Mouse (Mus musculus) regulatory T cell (primary cell): ENCODE measurements at regions not wholly inside any gene's neighbourhood (a gene's known extent, or its start where the extent isn't known, plus 50 kb on each side); places are given as distances from the start of the nearest gene placed in this dataset.
"Not testable (repeated sequence)": the region's sequence is repeated elsewhere in the genome, so short reads cannot be mapped to it uniquely, and the experiment has no call there.

Experiments
- in situ Hi-C: fragments of 300-600 bp; cut with MboI, MseI; formaldehyde crosslinking; loops from one replicate; pipeline ENCODE4 v1.15.1; 2025; ENCODE audit warnings: high pct_unique_total_duplicates

DNA sequence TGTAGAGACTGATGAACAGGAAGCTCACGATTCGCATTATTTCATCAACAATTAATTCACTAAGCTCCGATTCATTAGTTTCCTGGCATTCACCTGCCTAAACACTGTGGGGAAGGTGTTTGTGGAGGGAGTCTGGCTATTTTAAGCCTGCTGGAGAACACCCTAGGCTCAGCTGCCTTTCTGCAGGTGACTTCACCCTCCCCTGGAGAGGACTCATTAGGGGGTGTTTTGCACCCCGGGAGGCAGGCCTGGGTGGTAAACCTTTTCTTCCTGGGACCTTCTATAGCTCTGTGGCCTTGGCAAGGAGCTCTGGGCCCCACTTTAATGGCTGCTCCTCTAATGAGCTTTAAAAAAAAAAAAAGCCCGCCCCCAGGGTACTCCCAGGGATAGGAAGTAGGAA is 55.4 kb upstream of the Bnc1 start:
- in situ Hi-C loops, result no loop called here

DNA sequence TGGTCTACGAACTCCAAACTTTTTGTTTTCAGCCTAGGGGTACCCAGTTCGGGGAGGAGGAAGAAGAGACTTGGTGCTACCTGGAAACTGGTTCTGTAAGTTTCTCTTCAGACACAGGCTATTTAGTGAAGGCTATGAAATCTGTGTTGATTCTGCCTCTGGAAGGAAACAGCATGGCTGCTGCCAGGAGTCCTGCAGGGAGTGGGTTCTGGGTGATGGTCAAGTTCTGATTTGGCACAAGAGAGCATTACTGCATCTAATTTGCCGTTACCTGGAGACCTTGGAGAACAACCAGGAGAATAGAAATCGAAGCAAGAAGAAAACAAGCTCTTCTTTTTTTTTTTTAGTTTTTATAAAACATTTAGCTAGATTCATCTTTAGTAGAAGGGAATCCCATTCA is 61.3 kb upstream of the Bnc1 start:
- in situ Hi-C loops, result no loop called here

DNA sequence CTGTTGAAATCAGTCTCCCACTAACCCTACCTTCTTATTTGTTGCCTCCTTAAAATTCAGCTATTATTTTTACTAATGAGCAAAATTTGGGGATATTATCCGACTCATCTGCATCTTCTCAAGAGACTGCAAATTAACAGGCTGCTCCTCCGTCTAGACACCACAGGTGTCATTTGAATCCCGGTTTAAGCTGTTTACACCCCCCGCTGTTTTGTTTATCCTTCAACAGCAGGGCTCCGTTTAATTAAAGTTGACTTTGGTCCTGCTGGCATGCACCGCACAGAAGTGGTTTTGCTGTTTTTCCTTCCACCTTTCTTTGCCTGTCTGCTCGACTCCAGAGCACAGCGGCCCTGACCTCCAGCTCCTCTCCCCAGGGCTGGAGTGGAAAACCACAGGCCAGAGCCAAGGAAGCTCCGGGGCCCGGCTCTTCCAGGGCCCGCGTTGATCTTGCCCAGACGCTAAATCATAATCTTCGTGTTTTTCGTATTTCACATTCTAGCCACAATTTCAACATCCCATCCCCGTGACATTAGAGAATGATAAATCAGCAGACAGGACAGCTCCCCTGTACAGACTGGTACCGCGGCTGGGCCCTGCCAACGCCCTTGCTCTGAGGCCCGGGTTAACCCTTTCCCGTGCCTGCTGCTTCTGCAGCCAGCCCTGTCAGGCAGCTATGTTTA is 64.6 kb upstream of the Bnc1 start:
- in situ Hi-C loops, result no loop called here

DNA sequence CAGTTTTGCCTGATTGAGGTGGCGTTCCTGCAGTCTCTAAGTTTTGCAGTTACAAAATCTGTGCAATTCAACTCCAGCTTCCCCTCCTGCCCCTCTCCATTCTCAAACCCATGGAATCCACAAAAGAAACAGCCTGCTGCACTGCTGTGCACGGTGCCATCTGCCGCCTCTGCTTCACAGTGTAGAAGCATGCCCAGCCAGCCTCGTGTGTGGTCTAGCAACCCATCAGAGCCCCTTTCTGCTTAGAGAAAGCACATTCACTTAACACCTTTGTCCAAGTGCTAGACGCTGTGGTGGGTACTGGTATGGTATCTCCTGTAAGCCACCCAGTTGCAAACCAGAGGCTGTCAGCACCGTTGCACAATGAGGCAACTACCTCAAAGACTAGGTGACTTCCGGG is 71.3 kb upstream of the Bnc1 start:
- in situ Hi-C loops, result no loop called here

DNA sequence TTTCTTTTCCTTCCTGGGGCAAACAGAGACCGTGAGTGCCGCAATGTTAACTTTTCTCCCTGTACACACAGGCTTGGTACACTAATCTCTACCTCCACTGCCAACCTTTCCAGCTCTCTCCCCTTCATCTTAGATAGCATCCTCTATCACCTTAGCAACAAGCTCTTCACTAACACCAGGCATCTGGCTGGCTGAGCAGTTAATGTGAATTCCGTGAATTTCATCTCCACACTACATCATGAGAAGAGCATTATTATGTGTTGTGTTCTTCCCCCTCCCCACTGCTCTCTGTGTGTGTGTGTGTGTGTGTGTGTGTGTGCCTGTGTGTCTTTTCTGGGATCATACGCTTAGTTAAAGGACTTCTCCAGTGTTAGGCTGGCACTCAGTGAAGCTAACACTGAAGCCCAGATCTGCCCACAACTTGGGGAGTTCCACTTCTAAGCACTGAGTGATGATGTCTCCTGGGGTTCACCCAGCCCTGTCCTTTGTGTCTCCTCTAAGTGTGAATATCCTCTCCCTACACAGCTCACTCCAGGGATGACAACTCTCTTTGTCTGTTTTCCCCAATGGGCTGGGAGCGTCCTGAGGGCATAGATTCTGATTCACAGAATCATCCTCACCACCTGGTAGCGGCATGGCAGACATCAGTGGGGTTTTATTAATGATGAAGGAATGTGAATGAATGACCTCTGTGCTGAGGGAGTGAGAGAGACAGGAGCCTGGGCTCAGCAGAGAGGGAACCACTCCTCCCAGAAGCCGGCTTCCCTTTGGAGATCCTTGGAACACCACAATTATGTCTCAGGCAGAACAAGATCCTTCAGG is 77.7 kb upstream of the Bnc1 start:
- in situ Hi-C loops, result no loop called here

DNA sequence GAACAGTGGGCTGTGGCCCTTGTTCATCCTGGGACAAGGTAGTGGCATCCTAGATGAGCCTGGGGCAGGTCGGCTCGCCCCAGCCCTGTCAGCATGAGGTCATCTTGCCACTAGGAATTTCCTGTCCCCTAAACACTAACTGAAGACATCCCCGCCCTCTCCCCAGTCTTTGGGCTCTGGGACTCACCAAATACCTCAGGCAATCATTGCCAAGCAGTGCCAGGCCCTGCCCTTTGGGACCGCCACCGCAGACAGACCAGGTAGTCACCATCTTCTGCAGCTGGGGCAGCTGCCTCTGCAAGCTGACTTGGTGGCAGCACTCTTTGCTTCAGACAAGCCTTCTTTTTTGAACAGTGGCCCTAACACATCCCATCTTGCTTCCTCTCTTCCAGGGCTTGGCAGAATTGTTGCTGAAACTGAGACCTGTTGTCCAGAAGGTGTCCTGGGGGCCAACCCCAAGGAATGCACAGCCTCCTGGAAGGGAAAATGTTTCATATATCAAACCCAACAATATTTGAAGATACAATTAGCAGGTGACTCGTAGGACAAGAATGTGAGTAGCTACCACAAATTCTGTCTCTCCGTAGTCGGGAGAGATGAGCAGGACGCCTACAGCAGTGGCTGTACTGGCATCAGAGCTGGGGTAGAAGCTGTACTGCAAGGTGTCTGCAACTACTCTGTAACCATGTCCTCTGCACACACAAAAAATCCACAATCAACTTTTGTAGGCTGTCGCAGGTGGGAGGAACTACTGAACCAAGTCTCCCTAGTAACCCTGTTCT is 79.0 kb upstream of the Bnc1 start:
- in situ Hi-C loops, result no loop called here

DNA sequence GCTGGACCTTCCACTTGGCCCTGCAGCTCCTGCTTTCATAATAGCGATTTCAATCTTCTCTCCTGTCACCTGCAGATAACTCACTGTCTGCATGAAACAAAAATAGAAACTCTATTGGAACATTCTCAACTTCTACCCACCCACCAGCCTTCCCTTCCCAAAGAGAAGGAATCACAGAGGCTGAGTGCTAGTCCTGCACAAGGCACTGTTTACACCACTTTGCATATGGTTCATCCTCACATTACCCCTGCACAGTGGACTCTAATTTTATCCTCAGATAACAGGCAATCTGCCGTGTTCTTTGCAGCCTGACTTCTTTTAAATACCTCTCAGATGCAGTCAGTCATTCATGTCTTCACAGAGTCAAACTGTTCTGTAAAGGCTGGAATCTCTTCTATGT is 83.3 kb upstream of the Bnc1 start:
- in situ Hi-C loops, result no loop called here

DNA sequence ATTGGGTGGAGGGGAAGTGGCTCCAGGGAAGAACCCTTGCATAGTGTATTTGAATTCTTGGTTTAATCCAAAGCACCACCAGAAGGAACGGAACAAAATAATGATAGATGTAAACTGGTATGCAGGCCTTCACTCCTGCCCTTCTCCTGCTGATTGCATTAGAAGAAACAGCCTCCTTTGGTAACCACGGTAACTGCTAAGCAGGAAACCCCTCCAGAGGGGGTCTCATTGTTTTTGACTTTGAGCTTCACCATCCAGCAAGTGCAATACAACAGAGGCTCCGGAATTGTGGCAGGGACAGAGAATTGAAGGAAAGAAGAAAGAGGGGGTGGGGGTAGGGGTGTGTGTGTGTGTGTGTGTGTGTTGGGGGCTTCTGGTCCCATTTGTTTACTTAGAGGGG is 89.8 kb upstream of the Bnc1 start:
- in situ Hi-C loops, result no loop called here

DNA sequence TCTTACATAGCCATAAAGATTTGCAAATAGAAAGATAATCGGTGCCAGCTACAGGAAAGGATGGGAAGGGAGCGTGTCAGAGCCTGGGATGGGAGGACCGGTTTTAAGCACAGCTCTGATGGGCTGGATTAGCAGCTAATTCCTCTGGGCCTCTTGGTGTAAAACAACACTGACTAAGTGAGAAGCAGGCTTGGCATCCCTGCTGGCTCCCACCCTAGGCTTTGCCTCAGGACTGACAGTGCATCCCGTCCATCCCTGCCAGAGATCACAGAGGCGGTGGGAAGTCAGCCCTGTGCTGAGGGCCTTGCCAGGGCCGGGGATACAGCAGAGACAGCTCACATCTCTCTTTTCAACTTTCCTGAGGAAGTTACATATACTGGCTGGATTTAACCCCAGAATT is 90.8 kb upstream of the Sh3gl3 start:
- in situ Hi-C loops, result no loop called here

DNA sequence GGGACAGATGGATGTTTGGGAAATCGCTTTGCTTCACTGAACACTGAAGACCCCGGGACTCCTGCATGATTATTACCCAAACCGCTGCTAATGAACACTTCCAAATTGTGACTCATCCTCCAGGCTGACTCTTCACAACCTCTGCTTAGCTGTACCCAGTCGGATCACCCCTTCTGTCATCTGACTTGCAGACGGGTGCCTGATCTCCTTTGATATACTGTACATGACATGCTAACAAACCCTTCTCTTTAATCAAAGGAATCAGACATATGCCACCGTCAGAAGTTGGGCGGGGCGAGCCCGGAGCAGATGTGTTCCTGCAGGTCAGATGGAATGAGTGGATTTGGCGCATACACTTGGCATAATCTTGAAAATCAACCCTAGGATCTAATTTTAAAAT is 89.2 kb upstream of the Sh3gl3 start:
- in situ Hi-C loops, result no loop called here

DNA sequence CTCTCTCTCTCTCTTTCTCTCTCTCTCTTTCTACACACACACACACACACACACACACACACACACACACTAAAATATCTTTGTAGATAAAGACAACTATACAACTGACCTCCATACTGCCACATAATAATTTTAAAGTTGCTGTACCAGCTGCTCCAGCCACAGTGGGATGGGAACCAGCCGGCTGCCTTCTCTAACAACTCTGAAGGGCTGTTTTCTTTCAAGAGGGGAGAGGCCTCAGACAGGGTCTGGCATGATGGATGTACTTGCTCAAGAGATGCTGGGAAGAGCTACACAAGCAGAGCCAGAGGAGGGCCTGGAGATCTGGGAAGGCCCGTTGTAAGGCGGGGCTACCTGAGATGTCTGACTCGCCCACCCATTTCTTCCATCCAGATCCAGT is 88.4 kb upstream of the Sh3gl3 start:
- in situ Hi-C loops, result no loop called here

DNA sequence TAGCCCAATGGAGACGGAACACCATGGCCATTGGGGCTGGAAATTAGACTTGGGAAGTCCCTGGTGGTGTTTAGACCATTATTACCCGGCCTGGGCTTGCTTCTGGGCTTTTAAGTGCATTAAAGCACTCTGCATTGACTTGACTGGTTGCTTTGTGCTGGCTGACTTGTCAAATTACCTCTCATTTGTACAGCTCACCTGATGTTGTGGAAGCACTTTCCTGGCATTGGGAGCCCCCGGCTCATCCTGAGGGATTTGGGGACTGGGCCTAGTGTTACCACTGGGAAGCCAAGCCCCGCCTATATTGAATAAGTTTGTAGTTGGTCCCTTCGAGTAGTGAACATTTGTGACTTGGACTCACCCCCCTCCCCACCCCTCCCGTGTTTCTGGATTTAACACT is 75.5 kb upstream of the Sh3gl3 start:
- in situ Hi-C loops, result no loop called here

DNA sequence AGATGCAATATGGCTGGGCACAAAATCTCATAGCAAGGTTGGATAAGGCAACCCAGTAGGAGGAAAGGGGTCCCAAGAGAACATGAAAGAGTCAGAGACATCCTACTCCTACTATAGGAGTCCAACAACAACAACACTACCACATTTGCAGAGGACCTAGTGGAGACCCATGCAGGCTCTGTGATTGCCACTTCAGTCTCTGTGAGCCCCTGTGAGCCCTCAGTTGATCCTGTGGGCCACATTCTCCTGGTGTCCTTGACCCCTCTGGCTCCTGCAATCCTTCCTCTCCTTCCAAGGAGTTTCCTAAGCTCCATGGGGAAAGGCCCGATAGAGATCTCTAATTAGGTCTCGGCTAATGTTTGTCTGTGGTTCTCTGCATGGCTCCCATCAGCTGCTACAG is 72.3 kb upstream of the Sh3gl3 start:
- in situ Hi-C loops, result no loop called here

DNA sequence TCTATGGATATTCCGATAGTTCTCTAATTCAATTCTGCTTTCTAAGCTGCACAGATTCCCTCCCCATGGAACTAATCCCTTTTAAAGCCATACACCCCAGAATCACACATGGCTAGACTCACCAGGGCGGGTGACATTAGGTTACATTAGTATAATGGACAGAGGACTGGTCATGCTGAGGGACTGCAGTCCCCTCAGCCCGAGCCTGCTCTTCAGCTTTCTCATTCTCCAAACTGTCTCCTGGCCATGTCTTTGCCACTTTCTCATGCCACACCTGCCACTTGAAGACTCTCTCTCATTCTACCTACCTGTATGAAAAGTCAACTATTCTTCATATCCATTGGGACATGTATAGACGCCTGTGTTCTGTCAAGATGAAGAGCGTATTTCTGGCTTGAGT is 68.0 kb upstream of the Sh3gl3 start:
- in situ Hi-C loops, result no loop called here

DNA sequence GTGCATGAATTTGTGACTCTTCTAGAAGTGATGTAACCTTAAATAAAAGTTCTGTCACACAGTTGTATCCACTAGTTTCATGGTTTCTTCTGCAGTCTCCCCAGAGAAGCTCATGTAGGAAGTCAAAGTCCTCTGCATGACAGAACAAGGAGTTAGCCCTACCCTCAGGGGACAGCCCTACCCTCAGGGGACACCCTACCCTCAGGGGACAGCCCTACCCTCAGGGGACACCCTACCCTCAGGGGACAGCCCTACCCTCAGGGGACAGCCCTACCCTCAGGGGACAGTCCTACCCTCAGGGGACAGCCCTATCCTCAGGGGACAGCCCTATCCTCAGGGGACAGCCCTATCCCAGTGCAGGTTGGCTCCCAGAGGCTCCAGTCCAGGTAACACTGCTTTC is 64.5 kb upstream of the Sh3gl3 start:
- in situ Hi-C loops, result not testable (repeated sequence)

DNA sequence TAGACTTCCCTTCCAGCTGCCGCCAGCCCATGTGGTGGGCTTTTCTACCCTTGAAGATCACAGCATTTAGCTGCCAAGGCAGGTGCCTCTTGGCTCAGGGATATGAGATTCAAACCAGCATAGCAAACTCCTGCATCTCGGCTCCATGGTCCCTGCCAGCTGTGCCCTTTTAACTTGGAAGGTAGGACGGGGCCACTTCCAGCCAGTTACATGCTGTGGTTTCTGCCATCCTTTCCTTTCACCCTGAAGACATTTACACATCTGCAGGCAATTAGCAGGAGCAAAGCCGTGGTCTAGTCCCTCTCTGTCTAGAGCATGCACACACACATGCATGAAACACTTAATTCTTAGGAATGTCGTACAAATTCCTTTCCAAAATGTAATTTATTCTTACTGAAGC is 64.1 kb upstream of the Sh3gl3 start:
- in situ Hi-C loops, result no loop called here

DNA sequence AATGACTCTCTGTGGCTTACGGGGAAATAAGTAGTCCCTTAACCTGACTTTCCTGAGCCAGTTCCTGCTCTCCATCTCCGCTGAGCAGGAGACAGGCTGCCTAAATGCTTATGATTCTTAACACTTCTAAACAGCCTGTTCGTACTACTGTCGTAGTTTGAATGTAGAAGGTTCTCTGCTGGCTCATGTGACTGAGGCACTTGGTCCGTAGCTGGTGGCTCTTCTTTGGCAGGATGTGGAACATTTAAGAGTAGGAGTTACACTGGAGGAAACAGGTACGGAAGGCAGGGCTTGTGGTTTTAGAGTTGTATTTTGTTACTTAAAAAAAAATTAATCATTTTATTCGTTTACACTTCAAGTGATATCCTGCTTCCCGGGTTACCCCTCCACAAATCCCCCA is 63.7 kb upstream of the Sh3gl3 start:
- in situ Hi-C loops, result no loop called here

DNA sequence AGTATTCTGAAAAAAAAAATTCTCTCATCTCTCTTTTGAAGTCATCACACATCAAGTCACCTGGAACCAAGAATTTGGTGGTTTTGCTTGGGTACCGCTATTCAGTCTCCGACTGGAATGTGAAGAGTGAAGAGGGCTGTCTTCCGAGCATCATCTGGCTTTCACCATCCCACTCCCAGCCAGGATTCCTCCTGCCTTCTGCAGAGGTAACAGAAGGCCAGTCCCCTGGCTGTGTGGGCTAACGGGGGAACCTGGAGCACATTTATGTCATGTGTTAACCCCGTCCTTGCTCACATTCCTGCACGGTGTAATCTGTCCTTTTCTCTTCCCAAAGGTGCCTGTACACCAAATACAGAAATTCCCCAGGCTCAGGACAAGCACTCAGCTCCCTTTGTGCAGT is 61.6 kb upstream of the Sh3gl3 start:
- in situ Hi-C loops, result no loop called here

DNA sequence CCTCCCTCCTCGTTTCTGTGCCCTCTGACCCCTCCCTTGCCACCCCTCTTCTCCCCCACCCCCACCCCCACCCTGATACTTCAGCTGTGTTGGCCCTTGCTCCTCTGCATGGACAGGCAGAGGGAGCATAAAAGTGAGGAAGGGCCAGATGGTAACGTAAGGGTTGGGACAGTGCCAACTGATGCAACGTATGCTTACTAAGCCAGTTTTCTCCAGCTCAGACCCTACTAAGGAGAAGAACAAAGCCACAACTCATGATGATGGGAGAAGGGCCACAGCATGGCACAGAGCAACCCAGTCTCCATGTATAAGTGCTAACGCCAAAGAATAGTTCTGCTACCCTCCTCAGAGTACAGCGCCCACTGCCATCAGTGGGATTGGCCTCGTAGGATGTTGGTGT is 58.0 kb upstream of the Sh3gl3 start:
- in situ Hi-C loops, result no loop called here

DNA sequence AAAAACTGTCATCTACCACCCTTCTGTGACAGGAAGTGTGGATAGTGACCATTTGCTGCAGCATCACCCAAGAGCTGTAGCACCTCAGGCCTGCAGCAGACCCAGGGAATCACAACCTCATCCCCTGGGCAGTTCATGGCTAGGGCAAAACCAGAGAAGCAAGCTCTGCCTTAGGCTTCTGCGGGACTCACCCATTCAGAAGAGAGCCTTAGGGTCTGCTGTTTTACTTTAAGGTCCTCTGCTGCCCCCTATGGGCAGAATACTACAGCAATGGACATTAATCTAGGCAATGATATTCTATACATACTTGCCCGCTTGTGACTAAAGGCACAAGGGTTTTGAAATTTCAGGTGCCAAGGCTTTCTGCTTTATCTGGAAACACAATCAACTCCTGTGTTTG is 54.4 kb upstream of the Sh3gl3 start:
- in situ Hi-C loops, result no loop called here

DNA sequence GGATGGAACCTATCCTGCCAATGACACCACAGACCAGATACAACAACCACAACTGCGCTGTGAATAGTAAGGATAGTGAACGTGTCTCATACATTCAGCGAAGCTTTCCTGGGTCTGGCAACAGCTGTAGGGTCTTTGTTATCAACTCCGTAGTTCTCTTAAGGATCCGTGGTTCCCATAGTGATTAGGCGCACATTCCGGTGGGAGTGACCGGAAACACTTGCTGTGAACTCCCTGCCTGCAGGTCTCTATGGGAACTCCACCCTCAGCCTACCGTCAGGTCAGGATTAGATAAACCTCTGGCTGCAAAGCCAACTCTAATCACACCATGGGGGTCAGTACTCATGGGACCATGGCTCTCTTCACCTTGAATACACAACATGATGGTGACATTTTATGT is 53.8 kb upstream of the Sh3gl3 start:
- in situ Hi-C loops, result loop anchor here (5.0 kb wide), 2 partner anchors 142 to 163 kb away; no protein-coding TSS in a partner anchor

DNA sequence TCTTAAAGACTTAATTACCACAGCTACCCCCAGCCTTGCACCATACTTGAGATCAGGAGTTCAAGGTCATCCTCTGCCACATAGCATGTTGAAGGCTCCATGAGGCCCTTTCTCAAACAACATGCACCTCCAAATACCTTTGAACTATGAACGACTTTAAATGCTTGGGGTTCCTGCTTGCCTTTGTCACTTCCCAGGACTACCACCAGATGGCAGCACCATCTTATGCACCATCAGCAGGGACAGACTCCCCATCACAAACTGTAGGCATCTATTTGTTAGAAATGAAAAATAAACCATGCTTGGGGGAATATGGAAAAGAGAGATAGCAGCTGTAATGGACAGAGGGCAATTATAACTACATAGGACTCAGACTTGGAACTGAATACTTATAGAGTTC is 51.9 kb upstream of the Sh3gl3 start:
- in situ Hi-C loops, result loop anchor here (5.0 kb wide), 2 partner anchors 141 to 164 kb away; no protein-coding TSS in a partner anchor
